Comparison of ENCODE assay signal across 9 mouse cellular contexts in the genomic region with DNA sequence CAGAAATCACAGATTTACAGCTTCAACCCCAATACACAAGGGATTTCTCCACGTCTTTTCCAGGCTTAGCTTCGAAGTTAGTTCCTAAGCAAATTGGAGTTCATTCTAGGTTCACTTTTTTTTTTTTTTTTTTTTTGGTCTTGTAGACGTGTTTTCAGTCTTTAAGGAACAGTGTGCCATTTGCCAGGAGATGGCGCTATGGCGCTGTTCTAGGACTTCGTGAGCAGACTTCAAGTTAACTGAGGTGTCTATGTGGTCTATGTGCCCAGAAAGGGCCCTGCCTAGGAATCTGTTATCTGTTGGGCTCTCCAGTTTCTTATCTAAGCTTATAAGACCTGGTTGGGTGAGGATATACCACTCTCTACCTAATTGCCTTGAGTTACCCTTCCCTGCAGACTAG. TPM values are rescaled to one million over a fixed set of nuclear protein-coding genes. Genes with fewer than 3 reads are reported as not detected.
DNase-seq lines count a peak whose midpoint lies in the region; ATAC-seq and TF ChIP-seq lines count a peak whose summit lies in the region.
"Had no signal": no experiment of that assay in that cellular context is flagged by ENCODE, and none has a peak within 500 bp of the region (broad histone marks: within the 10 kb centered on the region; RNA-seq: fewer than 3 reads in every experiment).

No protein-coding gene starts in this region.

- H3K4me3 ChIP-seq in cerebellum, adult 2 months (replicated peaks; ENCODE audit: insufficient read depth, low read depth, low read length), result no peak overlapping the region
- H3K4me3 ChIP-seq in small intestine, adult 2 months (ENCODE audit: low read depth, low read length), result no peak overlapping the region
- H3K4me3 ChIP-seq: liver, embryonic 13.5 days had no signal

- H3K27ac ChIP-seq in cerebellum, adult 2 months (ENCODE audit: insufficient read depth, low read length), result no peak overlapping the region
- H3K27ac ChIP-seq in small intestine, adult 2 months (ENCODE audit: insufficient read depth, low read depth, low read length), result no peak overlapping the region
- H3K27ac ChIP-seq: liver, embryonic 13.5 days had no signal

- DNase-seq in cerebellum, adult 2 months, result peak; percentile 31 to 44
- no peak for DNase-seq in cerebellum, adult 11-12 months
- peak; percentile 41 to 65 for DNase-seq in spleen, adult 18-20 months
- no peak for DNase-seq in spleen, adult 12 weeks (ENCODE audit: low spot score)
- DNase-seq in kidney, adult 8-10 months, result peak; percentile 57 to 75
- DNase-seq in lung, adult 18-20 months, result peak; percentile 56 to 61
- DNase-seq: liver, embryonic 13.5 days had no signal

- WGBS in cerebellum, adult 2 months, result 4% methylated on average over 6 of the region's 6 CpGs
- WGBS in small intestine, adult 2 months, result 2% methylated on average over 6 of the region's 6 CpGs

- ATAC-seq in common myeloid progenitor, adult 5-6 weeks (replicated peaks; ENCODE audit: low read depth, poor library complexity, severe bottlenecking), result peak; percentile 84

- peaks cover 1% of the 10 kb centered on the region; the same call in 1 of the 2 replicates for H3K27me3 ChIP-seq in cerebellum, adult 2 months (ENCODE audit: control insufficient read depth, insufficient read depth, low read length)
- H3K27me3 ChIP-seq in small intestine, adult 2 months (ENCODE audit: control insufficient read depth, insufficient read depth, low read length), result 0 out of 2 replicates have a peak, but pooled peaks cover 2% of the 10 kb centered on the region

- H3K4me1 ChIP-seq in cerebellum, adult 2 months (ENCODE audit: control insufficient read depth, insufficient read depth, low read length), result no peaks in the 10 kb centered on the region
- no peaks in the 10 kb centered on the region for H3K4me1 ChIP-seq in small intestine, adult 2 months (ENCODE audit: control insufficient read depth, insufficient read depth, insufficient read length, low read length)
- H3K4me1 ChIP-seq: liver, embryonic 13.5 days had no signal

- H3K36me3 ChIP-seq in small intestine, adult 2 months (ENCODE audit: control insufficient read depth, insufficient read depth, low read length), result no peaks in the 10 kb centered on the region
- H3K36me3 ChIP-seq: liver, embryonic 13.5 days had no signal

- no peak for TF ChIP-seq POLR2A in cerebellum, adult 2 months (IDR thresholded peaks at IDR 0.05; ENCODE audit: borderline replicate concordance, insufficient read depth, low read length)
- no peak for TF ChIP-seq POLR2A in small intestine, adult 2 months (IDR thresholded peaks at IDR 0.05; ENCODE audit: low read depth, low read length)

- peak; percentile 43; the same call in 1 of the 2 replicates for TF ChIP-seq CTCF in cerebellum, adult 2 months (IDR thresholded peaks at IDR 0.05; ENCODE audit: borderline replicate concordance, insufficient read depth, low read depth, low read length)
- peak; percentile 39; the same call in 1 of the 2 replicates for TF ChIP-seq CTCF in small intestine, adult 2 months (IDR thresholded peaks at IDR 0.05; ENCODE audit: extremely low read depth, insufficient read length, insufficient replicate concordance, low read depth, low read length)

RNA-seq across cellular contexts. Expression of gene Wnt6, which starts 8.6 kb away (rescaled TPM):
- 3.6 and 4.0 TPM in 2 replicates for polyA plus RNA-seq in cerebellum, adult 2 months (2012; rRNA removed)
- not detected in 2 replicates for total RNA-seq in common myeloid progenitor, adult 5-6 weeks (2017)
- polyA plus RNA-seq in small intestine, adult 2 months (2012; rRNA removed), result 2.0 and 6.0 TPM in 2 replicates

RNA-seq across cellular contexts. Expression of gene Prkag3, which starts 14.1 kb away (rescaled TPM):
- 0.33 and 0.52 TPM in 2 replicates for polyA plus RNA-seq in cerebellum, adult 2 months (2012; rRNA removed)
- total RNA-seq in common myeloid progenitor, adult 5-6 weeks (2017), result not detected in 2 replicates
- polyA plus RNA-seq in small intestine, adult 2 months (2012; rRNA removed), result 1.5 TPM in 1 of 2 replicates, not detected in the other

RNA-seq across cellular contexts. Expression of gene Wnt10a, which starts 28.2 kb away (rescaled TPM):
- 0.36 and 0.59 TPM in 2 replicates for polyA plus RNA-seq in cerebellum, adult 2 months (2012; rRNA removed)
- not detected in 2 replicates for total RNA-seq in common myeloid progenitor, adult 5-6 weeks (2017)
- 0.14 and 0.57 TPM in 2 replicates for polyA plus RNA-seq in small intestine, adult 2 months (2012; rRNA removed)
- polyA plus RNA-seq: liver, embryonic 13.5 days had no signal

RNA-seq across cellular contexts. Expression of gene Cyp27a1, which starts 49.7 kb away (rescaled TPM):
- 30.4 and 32.4 TPM in 2 replicates for polyA plus RNA-seq in cerebellum, adult 2 months (2012; rRNA removed)
- 2.7 and 2.8 TPM in 2 replicates for total RNA-seq in common myeloid progenitor, adult 5-6 weeks (2017)
- polyA plus RNA-seq in small intestine, adult 2 months (2012; rRNA removed), result 5.6 and 36.2 TPM in 2 replicates

Comparison
In these comparisons a context has a peak if more than half of its experiments do, and no peak if none do; other contexts are left out.
1. DNase-seq: peak in cerebellum, adult 2 months (2 of 2), spleen, adult 18-20 months (2 of 2), kidney, adult 8-10 months (2 of 2) and lung, adult 18-20 months (2 of 2); none in cerebellum, adult 11-12 months (single experiment) and spleen, adult 12 weeks (single experiment).